Mouse (Mus musculus): ENCODE results near the gene Sorbs1. TPM values are rescaled to one million over a fixed set of nuclear protein-coding genes. Genes with fewer than 3 reads are reported as not detected.
"Not testable (repeated sequence)": the region's sequence is repeated elsewhere in the genome, so short reads cannot be mapped to it uniquely, and the experiment has no call there.

Sorbs1 gene
- polyA plus RNA-seq (2021), result 68.9 TPM

DNA sequence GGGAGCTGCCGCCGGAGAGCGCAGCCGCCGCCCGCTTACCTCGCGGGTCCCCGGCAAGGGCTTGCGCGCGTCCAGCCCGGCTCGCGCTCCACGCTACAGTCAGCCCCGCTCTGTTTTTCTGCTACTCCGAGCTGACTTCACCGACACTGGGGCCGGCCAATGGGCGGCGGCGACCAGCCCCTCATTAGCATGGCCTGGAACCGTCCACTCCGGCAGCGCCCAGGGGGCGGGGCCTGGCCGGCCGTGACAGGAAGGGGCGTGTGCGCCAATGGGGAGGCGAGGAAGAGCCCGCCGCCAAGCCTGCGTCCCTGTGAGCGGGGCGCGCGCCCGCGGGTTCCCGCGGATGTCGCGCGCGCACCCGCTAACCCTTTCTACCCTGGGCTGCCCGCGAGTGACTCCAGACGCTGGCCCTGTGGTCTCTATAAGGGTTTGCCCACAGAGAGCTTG lies at the start of gene Sorbs1:
Gene Sorbs1 (minus strand): TSS at position 148 of the 447 bp plus-strand sequence.
- peak; percentile 72 for DNase-seq (ENCODE audit: low read depth, low spot score)
- in situ Hi-C loops (cut with MboI; ENCODE audit: low pct_unique_long_range_greater_than_20kb), result no loop called here
- no peaks in the 10 kb centered on the region for H3K27me3 ChIP-seq
- ATAC-seq, result peak; percentile 99
- POLR2A ChIA-PET, result interaction anchor here (0.6 to 1.0 kb wide), 3 partner anchors 51 to 115 kb away, joined by 3 to 5 read pairs (median 3); no protein-coding TSS in a partner anchor
- CTCF ChIA-PET, result interaction anchor here (1.1 kb wide), 1 partner anchor 168 kb away, joined by 3 read pairs; no protein-coding TSS in a partner anchor
- no peak for TF ChIP-seq CTCF (IDR thresholded peaks at IDR 0.05)

DNA sequence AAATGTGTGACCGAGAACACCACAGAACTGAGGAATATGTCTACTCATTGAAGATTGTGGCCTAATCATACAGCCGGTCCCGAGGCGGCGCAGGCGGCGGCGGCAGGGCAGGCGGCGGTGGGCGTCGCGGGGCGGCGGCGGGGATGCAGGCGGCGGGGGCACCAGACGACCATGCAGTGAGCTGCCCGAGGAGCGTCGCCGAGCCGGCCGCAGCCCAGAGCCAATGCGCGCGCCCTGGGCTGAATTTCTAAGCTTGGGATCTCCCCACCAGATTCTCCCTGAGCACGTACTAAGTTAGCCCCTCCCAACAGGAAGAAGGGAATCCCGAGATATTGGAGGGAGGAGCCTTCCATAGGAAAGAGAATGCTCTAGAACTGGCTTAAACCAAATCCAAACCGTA lies 47.9 kb upstream of the Sorbs1 start:
- POLR2A ChIA-PET; DNase-seq (ENCODE audit: low read depth, low spot score); H3K27me3 ChIP-seq; CTCF ChIA-PET; in situ Hi-C loops (cut with MboI; ENCODE audit: low pct_unique_long_range_greater_than_20kb); ATAC-seq: not testable (repeated sequence)

DNA sequence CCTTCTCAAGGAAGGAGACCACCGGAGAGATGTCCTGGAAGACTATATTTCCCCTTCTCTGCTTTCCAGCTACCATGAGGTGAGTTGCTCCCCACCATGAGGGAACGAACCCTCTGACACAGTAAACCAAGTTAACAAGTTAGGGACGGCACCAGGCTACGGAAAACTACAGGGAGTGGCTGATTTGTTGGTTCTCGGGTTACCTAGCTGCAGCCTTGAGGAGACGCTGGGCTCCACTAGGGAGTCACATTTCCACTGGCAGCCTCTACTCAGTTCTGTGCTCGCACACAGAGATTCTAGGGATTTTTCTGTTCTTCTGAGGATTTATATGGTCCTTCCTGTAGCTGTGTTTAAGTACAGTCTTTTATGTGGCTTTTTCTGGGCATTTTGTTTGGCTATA lies 42.5 kb upstream of the Sorbs1 start:
- ChIA-PET CTCF (interaction anchor here (1.0 kb wide), 1 partner anchor 164 kb away, joined by 4 read pairs; no protein-coding TSS in a partner anchor), POLR2A (no interaction called here)
- DNase-seq (ENCODE audit: low read depth, low spot score) (no peak), ATAC-seq (no peak)
- in situ Hi-C loops (cut with MboI; ENCODE audit: low pct_unique_long_range_greater_than_20kb), result no loop called here
- H3K27me3 ChIP-seq, result no peaks in the 10 kb centered on the region
- TF ChIP-seq CTCF (IDR thresholded peaks at IDR 0.05), result no peak

DNA sequence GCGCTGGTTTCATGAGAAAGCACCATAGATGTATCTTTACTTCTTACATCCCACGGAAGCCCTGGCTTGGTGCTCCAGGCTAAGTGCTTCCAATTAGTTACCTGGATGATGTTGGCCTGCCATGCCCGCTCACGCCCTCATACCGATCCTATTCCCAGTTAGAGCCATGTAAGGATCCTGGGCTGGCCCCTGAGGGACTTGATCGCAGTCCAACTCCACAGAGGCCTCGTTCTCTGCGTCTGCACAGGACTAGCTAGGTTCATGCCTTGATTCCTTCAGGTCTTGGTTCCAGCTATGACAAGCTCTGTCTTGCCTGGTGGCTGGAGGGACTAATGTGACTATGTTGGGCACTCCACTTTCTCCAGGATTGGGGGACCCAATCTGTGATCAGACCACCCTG lies 41.6 kb upstream of the Sorbs1 start:
- no peak for DNase-seq (ENCODE audit: low read depth, low spot score)
- ChIA-PET POLR2A (no interaction called here), CTCF (no interaction called here)
- ATAC-seq, result no peak
- H3K27me3 ChIP-seq, result no peaks in the 10 kb centered on the region
- no peak for TF ChIP-seq CTCF (IDR thresholded peaks at IDR 0.05)
- in situ Hi-C loops (cut with MboI; ENCODE audit: low pct_unique_long_range_greater_than_20kb), result no loop called here

DNA sequence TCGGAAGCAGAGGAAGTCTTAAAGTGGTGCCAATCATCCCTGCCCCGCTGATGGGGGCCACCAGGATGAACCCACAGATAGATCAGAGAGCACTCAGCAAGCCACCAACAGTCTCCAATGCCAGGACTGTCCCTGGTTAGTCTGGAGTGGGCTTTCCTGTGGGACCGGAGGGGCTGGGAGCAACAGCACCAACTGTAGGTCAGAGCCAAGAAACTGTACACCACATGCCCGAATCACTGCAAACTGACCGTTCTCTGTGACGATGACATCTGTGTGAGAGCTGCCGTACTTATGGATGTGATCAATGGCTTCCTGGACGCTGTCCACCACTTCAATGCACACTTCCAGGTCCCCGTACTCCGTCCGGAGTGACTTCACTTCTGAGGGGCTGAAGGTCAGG lies 40.8 kb upstream of the Sorbs1 start:
- DNase-seq (ENCODE audit: low read depth, low spot score) (no peak), ATAC-seq (no peak)

DNA sequence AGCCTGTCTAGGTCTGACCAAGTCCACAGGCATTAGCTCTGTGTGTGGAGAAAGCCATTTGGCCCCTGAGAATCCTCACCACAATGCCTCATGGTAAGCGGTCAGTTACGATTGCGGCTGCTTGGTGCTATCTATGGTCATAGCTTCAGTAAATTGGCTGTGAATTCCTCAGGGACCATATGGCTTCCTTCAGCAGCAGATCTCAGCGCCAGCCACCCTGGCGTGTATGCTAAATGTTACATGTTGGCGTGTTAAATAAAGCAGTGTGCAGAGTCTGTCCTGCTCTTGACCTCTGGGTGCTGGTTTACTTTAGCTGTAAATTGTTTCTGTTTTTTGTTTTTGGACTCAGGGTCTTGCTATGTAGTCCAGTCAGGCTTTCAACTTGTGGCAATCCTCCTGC lies 40.3 kb upstream of the Sorbs1 start:
- in situ Hi-C loops (cut with MboI; ENCODE audit: low pct_unique_long_range_greater_than_20kb), result no loop called here

More for the DNA sequence above, 40.8 kb upstream of the Sorbs1 start:
- ChIA-PET POLR2A (no interaction called here), CTCF (interaction anchor here (1.2 kb wide), 1 partner anchor 10 kb away, joined by 3 read pairs; no protein-coding TSS in a partner anchor)
- no peaks in the 10 kb centered on the region for H3K27me3 ChIP-seq
- in situ Hi-C loops (cut with MboI; ENCODE audit: low pct_unique_long_range_greater_than_20kb), result no loop called here
- TF ChIP-seq CTCF (IDR thresholded peaks at IDR 0.05), result no peak

DNA sequence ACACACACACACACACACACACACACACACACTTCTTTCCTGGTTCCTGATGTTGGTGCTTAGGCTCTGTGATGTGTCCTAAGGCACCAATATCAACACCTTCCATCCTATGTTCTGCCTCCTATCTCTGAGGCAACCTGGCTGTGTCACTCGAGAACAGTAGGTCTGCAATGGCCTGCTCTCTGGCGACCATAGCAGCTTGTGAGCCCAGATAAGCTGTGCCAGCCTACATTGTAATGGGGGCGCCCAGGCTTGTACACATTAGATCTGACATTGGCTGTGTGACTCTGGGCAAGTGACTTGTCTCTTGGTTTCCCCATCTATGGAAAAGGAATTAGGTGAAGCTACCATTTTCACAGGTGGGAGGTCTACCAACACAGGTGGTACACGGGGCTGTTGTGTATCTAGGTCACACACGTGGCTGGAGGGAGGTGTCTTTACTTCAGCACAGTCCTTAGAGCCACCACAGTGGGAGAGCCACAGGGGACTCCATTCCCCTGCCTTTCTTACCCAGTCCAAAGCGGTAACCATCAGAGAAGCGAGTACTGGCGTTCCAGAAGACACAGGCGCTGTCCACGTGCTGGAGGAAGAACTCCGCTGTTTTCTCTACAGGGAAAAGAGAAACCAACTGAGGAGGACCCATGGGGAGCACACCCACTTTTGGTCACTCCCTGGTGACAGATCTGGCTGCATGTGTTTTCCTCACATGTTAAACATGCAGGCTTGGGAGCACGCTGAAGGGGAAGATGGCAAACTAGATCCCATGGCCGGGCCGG lies 39.6 kb upstream of the Sorbs1 start:
- H3K27me3 ChIP-seq, result no peaks in the 10 kb centered on the region
- POLR2A ChIA-PET, result interaction anchor here (0.5 kb wide), 1 partner anchor 25 kb away, joined by 3 read pairs; no protein-coding TSS in a partner anchor
- CTCF ChIA-PET, result interaction anchor here (1.2 kb wide), 1 partner anchor 11 kb away, joined by 3 read pairs; no protein-coding TSS in a partner anchor
- TF ChIP-seq CTCF (IDR thresholded peaks at IDR 0.05), result no peak
- ATAC-seq (no peak), DNase-seq (ENCODE audit: low read depth, low spot score) (no peak)
- in situ Hi-C loops (cut with MboI; ENCODE audit: low pct_unique_long_range_greater_than_20kb), result no loop called here

More for the DNA sequence above, 40.3 kb upstream of the Sorbs1 start:
- ChIA-PET CTCF (interaction anchor here (1.2 kb wide), 1 partner anchor 10 kb away, joined by 3 read pairs; no protein-coding TSS in a partner anchor), POLR2A (interaction anchor here (0.5 kb wide), 1 partner anchor 24 kb away, joined by 3 read pairs; no protein-coding TSS in a partner anchor)
- DNase-seq (ENCODE audit: low read depth, low spot score) (no peak), ATAC-seq (no peak)
- H3K27me3 ChIP-seq, result no peaks in the 10 kb centered on the region
- TF ChIP-seq CTCF (IDR thresholded peaks at IDR 0.05), result no peak

DNA sequence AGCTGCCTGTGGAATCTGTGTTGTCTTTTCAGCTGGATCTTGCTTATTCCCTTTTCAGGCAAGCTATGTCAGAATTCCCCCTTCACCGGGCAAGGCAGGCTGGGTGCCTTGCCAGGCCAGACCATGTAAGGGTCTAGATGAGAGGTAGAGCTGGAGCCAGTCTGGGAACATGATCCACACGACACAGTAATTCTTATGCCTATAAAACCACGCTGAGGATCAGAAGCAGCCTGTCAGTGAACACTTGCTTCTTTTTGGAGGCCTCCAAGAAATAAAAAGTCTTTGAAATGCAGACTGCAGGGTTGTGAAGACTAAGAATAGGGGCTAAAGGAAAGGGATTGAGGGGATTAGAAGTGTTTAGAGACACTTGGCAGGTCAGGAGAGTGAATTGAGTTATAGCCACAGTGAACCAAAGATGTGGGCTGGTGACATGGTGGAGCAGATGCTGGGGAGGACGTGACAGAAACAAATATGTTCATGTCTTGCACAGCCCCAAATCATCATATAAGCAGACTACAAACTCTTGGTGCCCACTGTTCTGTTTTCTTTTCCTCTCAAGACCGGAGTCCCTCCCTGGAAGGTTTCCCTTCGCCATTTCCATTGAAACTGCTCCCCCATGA lies 36.0 kb upstream of the Sorbs1 start:
- ChIA-PET POLR2A (no interaction called here), CTCF (interaction anchor here (2.5 to 9.0 kb wide), 2 partner anchors 159 to 206 kb away, joined by 11 to 66 read pairs; no protein-coding TSS in a partner anchor)
- in situ Hi-C loops (cut with MboI; ENCODE audit: low pct_unique_long_range_greater_than_20kb), result no loop called here
- no peak for TF ChIP-seq CTCF (IDR thresholded peaks at IDR 0.05)
- DNase-seq (ENCODE audit: low read depth, low spot score) (no peak), ATAC-seq (no peak)
- no peaks in the 10 kb centered on the region for H3K27me3 ChIP-seq

DNA sequence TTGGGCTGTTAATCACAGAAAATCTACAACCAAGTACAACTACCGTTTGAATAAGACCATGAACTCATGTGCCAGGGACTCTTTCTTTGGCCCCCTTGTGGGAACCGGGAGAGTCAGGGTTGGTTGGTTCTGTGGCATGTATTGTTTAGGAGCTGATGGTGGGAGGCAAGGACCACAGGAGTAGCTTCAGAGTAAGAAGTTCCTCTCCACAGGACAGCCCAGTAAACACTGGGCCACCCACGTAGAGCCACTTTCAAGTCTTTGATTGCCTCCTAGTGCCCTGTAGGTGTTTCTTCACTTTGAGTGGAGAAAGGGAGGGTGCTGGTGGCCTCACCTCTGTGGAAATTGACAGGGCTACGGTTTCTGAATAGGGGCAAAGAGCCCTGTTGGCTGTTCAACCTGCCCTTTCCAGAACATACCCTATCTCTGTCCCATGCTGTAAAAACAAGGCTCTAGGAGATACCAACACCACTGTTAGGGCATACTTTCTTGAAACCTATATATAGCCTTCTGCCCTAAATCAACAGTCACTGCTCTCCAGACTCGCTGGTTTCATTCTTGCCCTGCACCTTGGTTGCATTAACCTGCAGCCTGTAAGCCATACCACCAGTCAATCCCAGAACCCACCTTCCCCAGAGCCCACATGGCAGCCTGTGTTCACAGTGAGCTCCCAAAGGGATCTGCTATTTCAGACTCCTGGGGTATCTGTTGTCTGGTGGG lies 35.4 kb upstream of the Sorbs1 start:
- ChIA-PET POLR2A (no interaction called here), CTCF (interaction anchor here (0.9 to 9.0 kb wide), 4 partner anchors 158 to 206 kb away, joined by 3 to 66 read pairs (median 9); no protein-coding TSS in a partner anchor)
- ATAC-seq, result peak; percentile 84
- in situ Hi-C loops (cut with MboI; ENCODE audit: low pct_unique_long_range_greater_than_20kb), result no loop called here
- H3K27me3 ChIP-seq, result no peaks in the 10 kb centered on the region
- no peak for DNase-seq (ENCODE audit: low read depth, low spot score)
- no peak for TF ChIP-seq CTCF (IDR thresholded peaks at IDR 0.05)

DNA sequence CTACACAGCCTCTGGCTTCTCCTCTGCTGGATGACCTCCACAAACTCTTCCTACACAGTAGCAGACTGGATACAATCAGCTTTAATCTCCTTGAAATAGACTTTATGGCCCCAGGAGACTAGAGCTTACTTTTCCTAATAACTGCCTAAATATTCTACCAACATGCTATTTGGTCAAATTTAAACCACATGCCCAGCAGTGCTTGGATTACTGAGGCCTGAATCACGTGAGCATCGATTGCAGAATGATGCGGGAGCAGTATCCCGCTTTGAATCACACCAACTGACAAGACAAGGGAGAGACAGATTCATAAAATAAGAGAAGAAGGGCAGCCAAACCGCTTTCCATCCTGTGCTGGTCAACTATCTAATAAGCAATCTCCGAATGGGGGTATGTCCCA lies 34.8 kb upstream of the Sorbs1 start:
- in situ Hi-C loops (cut with MboI; ENCODE audit: low pct_unique_long_range_greater_than_20kb), result no loop called here
- ChIA-PET POLR2A (no interaction called here), CTCF (interaction anchor here (0.6 to 9.0 kb wide), 5 partner anchors 10 to 205 kb away, joined by 3 to 66 read pairs (median 7); no protein-coding TSS in a partner anchor)
- DNase-seq (ENCODE audit: low read depth, low spot score) (peak; percentile 33), ATAC-seq (peak; percentile 10)
- no peak for TF ChIP-seq CTCF (IDR thresholded peaks at IDR 0.05)
- H3K27me3 ChIP-seq, result no peaks in the 10 kb centered on the region
